Mouse (Mus musculus) 3T3-L1 (cell line): ENCODE measurements around the gene Celf2.

Source experiments
- DNase-seq: peaks from one replicate; pipeline ENCODE4 v3.0.0-alpha.2; 2015; ENCODE audit warnings: low read depth, low spot score

Gene Celf2

GRCm38 (mm10) chr2:6872131-6872893, 637.1 kb downstream of the Celf2 start:
- peak; percentile 19 for DNase-seq

GRCm38 (mm10) chr2:6871281-6872130, 637.9 kb downstream of the Celf2 start:
- DNase-seq, result peak; percentile 14

- DNase-seq, result no peak
These were observed 639.2 kb downstream of the Celf2 start for GRCm38 (mm10) chr2:6869956-6870710.

GRCm38 (mm10) chr2:6867297-6867696, 642.1 kb downstream of the Celf2 start:
- DNase-seq, result no peak

- DNase-seq, result no peak
These were observed 643.6 kb downstream of the Celf2 start for GRCm38 (mm10) chr2:6865785-6866184.

GRCm38 (mm10) chr2:6850102-6850644, 659.2 kb downstream of the Celf2 start:
- no peak for DNase-seq

- DNase-seq, result peak; percentile 33
These were observed 660.0 kb downstream of the Celf2 start for GRCm38 (mm10) chr2:6849388-6849787.

GRCm38 (mm10) chr2:6830021-6830420, 679.3 kb downstream of the Celf2 start:
- no peak for DNase-seq

- no peak for DNase-seq
These were observed 681.8 kb downstream of the Celf2 start for GRCm38 (mm10) chr2:6827583-6827982.

- no peak for DNase-seq
These were observed 686.3 kb downstream of the Celf2 start for GRCm38 (mm10) chr2:6823021-6823420.

- no peak for DNase-seq
These were observed 687.8 kb downstream of the Celf2 start for GRCm38 (mm10) chr2:6821593-6821992.

- no peak for DNase-seq
These were observed 694.1 kb downstream of the Celf2 start for GRCm38 (mm10) chr2:6815281-6815680.

GRCm38 (mm10) chr2:6808736-6809135, 700.6 kb downstream of the Celf2 start:
- no peak for DNase-seq

- DNase-seq, result no peak
These were observed 712.6 kb downstream of the Celf2 start for GRCm38 (mm10) chr2:6796754-6797153.

GRCm38 (mm10) chr2:6795995-6796588, 713.3 kb downstream of the Celf2 start:
- DNase-seq, result no peak

GRCm38 (mm10) chr2:6794858-6795257, 714.5 kb downstream of the Celf2 start:
- DNase-seq, result peak; percentile 27

- DNase-seq, result no peak
These were observed 718.5 kb downstream of the Celf2 start for GRCm38 (mm10) chr2:6790876-6791275.

- no peak for DNase-seq
These were observed 722.7 kb downstream of the Celf2 start for GRCm38 (mm10) chr2:6786494-6787144.

- no peak for DNase-seq
These were observed 739.1 kb downstream of the Celf2 start for GRCm38 (mm10) chr2:6770214-6770613.

- no peak for DNase-seq
These were observed 747.0 kb downstream of the Celf2 start for GRCm38 (mm10) chr2:6762381-6762780.

- DNase-seq, result no peak
These were observed 766.2 kb downstream of the Celf2 start for GRCm38 (mm10) chr2:6743173-6743572.
